Mouse (Mus musculus) CH12.LX (cell line): Measurements from ENCODE around the gene Olfr1360. TPM values are rescaled to one million over a fixed set of nuclear protein-coding genes. Genes with fewer than 3 reads are reported as not detected.

Source experiments
- DNase-seq: peaks from one replicate; pipeline ENCODE4 v3.0.0-alpha.2; 2013; ENCODE audit errors: extremely low read depth
- H3K27ac ChIP-seq: 2 replicates; pipeline ENCODE4 v1.5.1; 2012; ENCODE audit warnings: low read depth, mild to moderate bottlenecking, control low read depth, moderate library complexity; ENCODE audit not compliant: insufficient read depth
- H3K27me3 ChIP-seq: replicated peaks from 2 replicates; pipeline ENCODE3; 2012; ENCODE audit warnings: inconsistent platforms
- H3K36me3 ChIP-seq, 2 experiments: replicated peaks in 1 of 2; 2 replicates each; pipeline versions ENCODE3 to v1.6.1; 2012; ENCODE audit warnings: inconsistent platforms in 1 of 2, low read length in 1 of 2, mild to moderate bottlenecking in 1 of 2, mixed read lengths in 1 of 2, moderate library complexity in 1 of 2; ENCODE audit not compliant: control insufficient read depth in 1 of 2, insufficient read depth in 1 of 2
- H3K4me1 ChIP-seq, 2 experiments: 2 replicates each; pipeline ENCODE4 v1.6.1; 2012; ENCODE audit warnings: inconsistent platforms in 1 of 2, moderate library complexity in 1 of 2; ENCODE audit not compliant: insufficient read depth in 2 of 2, control insufficient read depth in 1 of 2
- H3K4me2 ChIP-seq: 2 replicates; pipeline ENCODE4 v1.6.1; 2012; ENCODE audit warnings: low read depth, mild to moderate bottlenecking, control low read depth; ENCODE audit not compliant: poor library complexity, insufficient read depth, severe bottlenecking
- H3K4me3 ChIP-seq, 3 experiments: fragments of 150-350 bp in 1 of 3; sonication (generic) in 1 of 3; replicated peaks in 1 of 3; 2 replicates each; pipeline versions ENCODE3 to v1.5.1; 2011 to 2012; ENCODE audit warnings: low read depth in 2 of 3, low read length in 2 of 3, mild to moderate bottlenecking in 2 of 3, moderate library complexity in 2 of 3, control low read depth in 1 of 3, improper control_type of control experiment in 1 of 3, inconsistent platforms in 1 of 3, mixed read lengths in 1 of 3; ENCODE audit not compliant: poor library complexity in 1 of 3
- H3K79me2 ChIP-seq: replicated peaks from 2 replicates; pipeline ENCODE4 v1.6.1; 2012; ENCODE audit warnings: mild to moderate bottlenecking, moderate library complexity; ENCODE audit not compliant: control insufficient read depth, poor library complexity, insufficient read depth, severe bottlenecking; ENCODE audit errors: extremely low read depth
- H3K9ac ChIP-seq: 2 replicates; pipeline ENCODE4 v1.6.1; 2012; ENCODE audit warnings: low read depth, mild to moderate bottlenecking, control low read depth, moderate library complexity; ENCODE audit not compliant: insufficient read depth
- H3K9me3 ChIP-seq: replicated peaks from 2 replicates; pipeline ENCODE3; 2012; ENCODE audit warnings: low read length, inconsistent platforms, mixed read lengths
- E2F4 ChIP-seq: IDR thresholded peaks from 2 replicates; pipeline ENCODE4 v1.6.1; 2011; ENCODE audit warnings: low read depth, low read length, improper control_type of control experiment; ENCODE audit not compliant: insufficient replicate concordance
- GABPA ChIP-seq: IDR thresholded peaks from 2 replicates; pipeline ENCODE4 v1.6.1; 2012; ENCODE audit warnings: low read depth, low read length, improper control_type of control experiment, inconsistent platforms; ENCODE audit not compliant: insufficient replicate concordance
- JUN ChIP-seq: IDR thresholded peaks from 2 replicates; pipeline ENCODE4 v1.6.1; 2011; ENCODE audit warnings: low read depth, mild to moderate bottlenecking, low read length, improper control_type of control experiment, moderate library complexity; ENCODE audit not compliant: insufficient read depth
- KAT2A ChIP-seq: IDR thresholded peaks from 2 replicates; pipeline ENCODE4 v1.6.1; 2012; ENCODE audit warnings: low read length, improper control_type of control experiment, inconsistent platforms; ENCODE audit not compliant: insufficient replicate concordance
- MAFK ChIP-seq: IDR thresholded peaks from 2 replicates; pipeline ENCODE4 v1.6.1; 2011; ENCODE audit warnings: low read length, improper control_type of control experiment; ENCODE audit not compliant: insufficient replicate concordance
- MYC ChIP-seq: IDR thresholded peaks from 2 replicates; pipeline ENCODE4 v1.6.1; 2011; ENCODE audit warnings: low read depth, mild to moderate bottlenecking, improper control_type of control experiment, low read length
- POLR2A ChIP-seq: IDR thresholded peaks from 2 replicates; pipeline ENCODE4 v1.6.1; 2011; ENCODE audit warnings: low read depth, mild to moderate bottlenecking, improper control_type of control experiment, low read length
- POLR2AphosphoS2 ChIP-seq: IDR thresholded peaks from 2 replicates; pipeline ENCODE4 v1.6.1; 2011; ENCODE audit warnings: low read depth, low read length, improper control_type of control experiment
- SIN3A ChIP-seq: IDR thresholded peaks from 2 replicates; pipeline ENCODE4 v1.6.1; 2012; ENCODE audit warnings: low read length, improper control_type of control experiment, inconsistent platforms
- USF2 ChIP-seq: conservative IDR thresholded peaks from 2 replicates; pipeline ENCODE4 v1.6.1; 2011; ENCODE audit warnings: low read depth, low read length, improper control_type of control experiment
- ZC3H11A ChIP-seq: IDR thresholded peaks from 2 replicates; pipeline ENCODE4 v1.6.1; 2012; ENCODE audit warnings: low read depth, mild to moderate bottlenecking, inconsistent platforms, low read length, improper control_type of control experiment
- ZMIZ1 ChIP-seq: IDR thresholded peaks from 2 replicates; pipeline ENCODE4 v1.6.1; 2012; ENCODE audit warnings: low read depth, mild to moderate bottlenecking, inconsistent platforms, low read length, improper control_type of control experiment
- dilution Hi-C: fragments of 300-500 bp; cut with MboI; formaldehyde crosslinking; loops from 2 replicates; pipeline ENCODE4 v1.14.3; 2020; ENCODE audit warnings: low sequenced_read_pairs; ENCODE audit not compliant: extremely low pct_unique_long_range_greater_than_20kb, extremely low pct_ligation_motif_present
- in situ Hi-C: fragments of 300-500 bp; cut with MboI; formaldehyde crosslinking; loops from 3 replicates; pipeline ENCODE4 v1.14.3; 2019; ENCODE audit warnings: low sequenced_read_pairs, low pct_ligation_motif_present, low pct_unique_long_range_greater_than_20kb, mixed read lengths
- polyA plus RNA-seq: library from polyadenylated mRNA; unstranded; fragments of >175 nt; gene quantifications from 2 replicates; pipeline ENCODE4 v1.2.1, GENCODE M21; 2012; ENCODE audit warnings: low read depth; ENCODE audit not compliant: insufficient read length
- total RNA-seq, 2 experiments: library from RNA; depleted of rRNA; stranded (reverse); fragments of 300-350 nt in 1 of 2; fragments of >200 nt in 1 of 2; gene quantifications; 2 replicates each; pipeline ENCODE4 v1.2.3; 2012 to 2014

Gene Olfr1360
- total and polyA plus RNA-seq, 3 experiments = not detected

DNA sequence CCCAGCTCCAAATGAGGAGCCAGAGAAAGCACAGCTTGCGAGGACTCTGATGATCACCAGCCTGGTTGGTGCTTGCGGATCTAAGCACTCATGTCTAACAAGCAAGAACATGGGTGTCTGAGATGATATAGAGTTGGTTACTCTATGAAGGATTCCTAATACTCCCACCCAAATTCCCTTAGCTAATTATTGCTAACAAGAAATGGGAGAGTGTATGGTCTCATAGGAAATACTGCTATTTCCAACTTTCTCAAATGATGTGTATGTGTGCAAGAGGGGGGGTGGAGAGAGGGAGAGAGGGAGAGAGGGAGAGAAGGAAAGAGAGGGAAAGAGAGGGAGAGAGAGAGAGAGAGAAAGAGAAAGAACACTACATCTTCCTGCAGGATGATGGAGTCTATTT lies 13.9 kb downstream of the Olfr1360 start, which contains the start of gene Olfr1361:
Olfr1361 (minus strand) TSS at position 101 of the 400 bp plus-strand sequence.
- Histone ChIP-seq H3K9me3 (no peaks in the 10 kb centered on the region), H3K27ac (no peak within 1 kb of the TSS), H3K27me3 (peaks cover 1% of the 10 kb centered on the region), H3K79me2 (no peaks in the 10 kb centered on the region), H3K4me1 (peaks cover 0 to 3% of the 10 kb centered on the region in 2 experiments; a peak in 1 of 4 replicates), H3K9ac (no peak within 1 kb of the TSS), H3K4me2 (no peak within 1 kb of the TSS), H3K4me3 (no peak within 1 kb of the TSS), H3K36me3 (no peaks in the 10 kb centered on the region)
- in situ Hi-C loops = no loop called here
- no peak for DNase-seq
- dilution Hi-C loops = no loop called here
- TF ChIP-seq ZC3H11A (no peak), ZMIZ1 (no peak), POLR2AphosphoS2 (no peak)

DNA sequence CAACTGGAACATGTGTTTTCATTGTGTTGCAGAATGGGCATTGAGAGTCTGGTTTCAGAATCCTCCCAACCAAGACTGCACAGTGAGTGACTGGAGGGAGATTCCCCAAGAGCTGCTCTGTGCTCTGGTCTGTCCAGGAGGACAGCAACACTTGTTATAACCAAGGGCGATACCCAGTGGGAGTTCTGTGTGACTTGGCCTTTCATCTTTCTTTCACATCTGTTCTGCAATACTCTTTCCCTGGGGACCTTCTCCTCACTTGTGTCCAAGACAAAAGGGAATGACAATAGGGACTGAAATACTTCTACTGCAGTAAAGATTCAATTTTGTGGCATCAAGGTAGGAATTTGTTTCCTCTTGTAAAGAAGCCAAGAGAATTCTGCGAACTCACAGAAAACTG lies 34.8 kb downstream of the Olfr1360 start, which contains the start of gene Olfr11:
Olfr11 (minus strand) TSS at position 101 of the 400 bp plus-strand sequence.
- in situ Hi-C loops = no loop called here
- TF ChIP-seq GABPA = no peak
- TF ChIP-seq E2F4 = no peak
- no peak for TF ChIP-seq JUN
- no peak for TF ChIP-seq MYC
- no peak for TF ChIP-seq POLR2A
- no peak for TF ChIP-seq KAT2A
- no peak for TF ChIP-seq SIN3A
- no peak for TF ChIP-seq USF2
- no peak for TF ChIP-seq MAFK
- TF ChIP-seq POLR2AphosphoS2 = no peak
- TF ChIP-seq, all 38 proteins: peak for 0

More for the DNA sequence above, 34.8 kb downstream of the Olfr1360 start, which contains the start of gene Olfr11:
- dilution Hi-C loops = no loop called here
- H3K9ac ChIP-seq = no peak within 1 kb of the TSS
- peak within 1 kb of the TSS; percentile 13 for H3K4me2 ChIP-seq
- H3K4me3 ChIP-seq = no peak within 1 kb of the TSS
- H3K4me1 ChIP-seq = peaks cover 3 to 16% of the 10 kb centered on the region in 2 experiments; a peak in 3 of 4 replicates
- H3K27me3 ChIP-seq = no peaks in the 10 kb centered on the region
- DNase-seq = peak; percentile 29
- H3K79me2 ChIP-seq = no peaks in the 10 kb centered on the region
- H3K36me3 ChIP-seq = no peaks in the 10 kb centered on the region
- H3K27ac ChIP-seq = no peak within 1 kb of the TSS
- H3K9me3 ChIP-seq = no peaks in the 10 kb centered on the region

Other genes starting within 250 kb of the Olfr1360 start
Only the 20 nearest of the 33 such genes appear.
- not detected in 2 replicates for gene Olfr1535, start 117.5 kb downstream of the Olfr1360 start, total RNA-seq (2012; rRNA removed)
- not detected in 2 replicates for gene Olfr1535, start 117.5 kb downstream of the Olfr1360 start, total RNA-seq (2014; rRNA removed)
- gene Olfr1535, start 117.5 kb downstream of the Olfr1360 start, polyA plus RNA-seq = not detected in 2 replicates
- gene Olfr1364, start 95.6 kb downstream of the Olfr1360 start, total RNA-seq (2012; rRNA removed) = not detected in 2 replicates
- gene Olfr1364, start 95.6 kb downstream of the Olfr1360 start, total RNA-seq (2014; rRNA removed) = not detected in 2 replicates
- not detected in 2 replicates for gene Olfr1364, start 95.6 kb downstream of the Olfr1360 start, polyA plus RNA-seq
- gene Olfr1362, start 63.4 kb downstream of the Olfr1360 start, total RNA-seq (2012; rRNA removed) = not detected in 2 replicates
- gene Olfr1362, start 63.4 kb downstream of the Olfr1360 start, total RNA-seq (2014; rRNA removed) = not detected in 2 replicates
- gene Olfr1362, start 63.4 kb downstream of the Olfr1360 start, polyA plus RNA-seq = not detected in 2 replicates
- gene Olfr11, start 34.9 kb downstream of the Olfr1360 start, total RNA-seq (2012; rRNA removed) = 1.0 and 1.4 TPM in 2 replicates
- gene Olfr11, start 34.9 kb downstream of the Olfr1360 start, total RNA-seq (2014; rRNA removed) = 0.34 and 0.70 TPM in 2 replicates
- gene Olfr11, start 34.9 kb downstream of the Olfr1360 start, polyA plus RNA-seq = 0.23 and 1.3 TPM in 2 replicates
- not detected in 2 replicates for gene Olfr1361, start 14.0 kb downstream of the Olfr1360 start, total RNA-seq (2012; rRNA removed)
- gene Olfr1361, start 14.0 kb downstream of the Olfr1360 start, total RNA-seq (2014; rRNA removed) = not detected in 2 replicates
- gene Olfr1361, start 14.0 kb downstream of the Olfr1360 start, polyA plus RNA-seq = not detected in 2 replicates
- not detected in 2 replicates for gene Olfr1359, start 20.7 kb upstream of the Olfr1360 start, total RNA-seq (2012; rRNA removed)
- not detected in 2 replicates for gene Olfr1359, start 20.7 kb upstream of the Olfr1360 start, total RNA-seq (2014; rRNA removed)
- gene Olfr1359, start 20.7 kb upstream of the Olfr1360 start, polyA plus RNA-seq = not detected in 2 replicates
- 897 and 953 TPM in 2 replicates for gene Hist1h2bl, start 38.7 kb upstream of the Olfr1360 start, total RNA-seq (2012; rRNA removed)
- gene Hist1h2bl, start 38.7 kb upstream of the Olfr1360 start, total RNA-seq (2014; rRNA removed) = 16.0 and 18.1 TPM in 2 replicates
- gene Hist1h2bl, start 38.7 kb upstream of the Olfr1360 start, polyA plus RNA-seq = 1.7 and 3.8 TPM in 2 replicates
- 839 and 880 TPM in 2 replicates for gene Hist1h2ai, start 39.0 kb upstream of the Olfr1360 start, total RNA-seq (2012; rRNA removed)
- 3.9 and 6.3 TPM in 2 replicates for gene Hist1h2ai, start 39.0 kb upstream of the Olfr1360 start, total RNA-seq (2014; rRNA removed)
- not detected in 2 replicates for gene Hist1h2ai, start 39.0 kb upstream of the Olfr1360 start, polyA plus RNA-seq
- 1,605 and 1,657 TPM in 2 replicates for gene Hist1h3h, start 40.3 kb upstream of the Olfr1360 start, total RNA-seq (2012; rRNA removed)
- 18.2 and 21.7 TPM in 2 replicates for gene Hist1h3h, start 40.3 kb upstream of the Olfr1360 start, total RNA-seq (2014; rRNA removed)
- gene Hist1h3h, start 40.3 kb upstream of the Olfr1360 start, polyA plus RNA-seq = 9.5 and 18.6 TPM in 2 replicates
- gene Hist1h2bm, start 44.6 kb upstream of the Olfr1360 start, total RNA-seq (2012; rRNA removed) = 1,752 and 1,804 TPM in 2 replicates
- gene Hist1h2bm, start 44.6 kb upstream of the Olfr1360 start, total RNA-seq (2014; rRNA removed) = 25.7 and 36.0 TPM in 2 replicates
- gene Hist1h2bm, start 44.6 kb upstream of the Olfr1360 start, polyA plus RNA-seq = 0.87 TPM in 1 of 2 replicates, not detected in the other
- 936 and 984 TPM in 2 replicates for gene Hist1h4j, start 57.7 kb upstream of the Olfr1360 start, total RNA-seq (2012; rRNA removed)
- gene Hist1h4j, start 57.7 kb upstream of the Olfr1360 start, total RNA-seq (2014; rRNA removed) = 18.5 and 27.8 TPM in 2 replicates
- gene Hist1h4j, start 57.7 kb upstream of the Olfr1360 start, polyA plus RNA-seq = 1.1 and 1.8 TPM in 2 replicates
- gene Hist1h4k, start 73.1 kb upstream of the Olfr1360 start, total RNA-seq (2012; rRNA removed) = 3,228 and 4,319 TPM in 2 replicates
- gene Hist1h4k, start 73.1 kb upstream of the Olfr1360 start, total RNA-seq (2014; rRNA removed) = 15.2 and 25.4 TPM in 2 replicates
- 5.6 and 13.2 TPM in 2 replicates for gene Hist1h4k, start 73.1 kb upstream of the Olfr1360 start, polyA plus RNA-seq
- 1,024 and 1,125 TPM in 2 replicates for gene Hist1h2ak, start 76.4 kb upstream of the Olfr1360 start, total RNA-seq (2012; rRNA removed)
- 7.3 and 16.6 TPM in 2 replicates for gene Hist1h2ak, start 76.4 kb upstream of the Olfr1360 start, total RNA-seq (2014; rRNA removed)
- gene Hist1h2ak, start 76.4 kb upstream of the Olfr1360 start, polyA plus RNA-seq = 1.8 and 6.2 TPM in 2 replicates
- gene Hist1h2bn, start 76.7 kb upstream of the Olfr1360 start, total RNA-seq (2012; rRNA removed) = 1,563 and 1,639 TPM in 2 replicates
- gene Hist1h2bn, start 76.7 kb upstream of the Olfr1360 start, total RNA-seq (2014; rRNA removed) = 16.5 and 24.0 TPM in 2 replicates
- gene Hist1h2bn, start 76.7 kb upstream of the Olfr1360 start, polyA plus RNA-seq = 2.6 and 3.1 TPM in 2 replicates
- gene Hist1h1b, start 103.2 kb upstream of the Olfr1360 start, total RNA-seq (2012; rRNA removed) = 1,032 and 1,397 TPM in 2 replicates
- 12.2 and 16.6 TPM in 2 replicates for gene Hist1h1b, start 103.2 kb upstream of the Olfr1360 start, total RNA-seq (2014; rRNA removed)
- 0.71 and 1.9 TPM in 2 replicates for gene Hist1h1b, start 103.2 kb upstream of the Olfr1360 start, polyA plus RNA-seq
- 797 and 828 TPM in 2 replicates for gene Hist1h3i, start 106.0 kb upstream of the Olfr1360 start, total RNA-seq (2012; rRNA removed)
- 7.7 and 21.2 TPM in 2 replicates for gene Hist1h3i, start 106.0 kb upstream of the Olfr1360 start, total RNA-seq (2014; rRNA removed)
- 2.0 and 14.3 TPM in 2 replicates for gene Hist1h3i, start 106.0 kb upstream of the Olfr1360 start, polyA plus RNA-seq
- 792 and 1,025 TPM in 2 replicates for gene Hist1h2an, start 109.8 kb upstream of the Olfr1360 start, total RNA-seq (2012; rRNA removed)
- gene Hist1h2an, start 109.8 kb upstream of the Olfr1360 start, total RNA-seq (2014; rRNA removed) = 3.0 and 4.7 TPM in 2 replicates
- gene Hist1h2an, start 109.8 kb upstream of the Olfr1360 start, polyA plus RNA-seq = 7.1 TPM in 1 of 2 replicates, not detected in the other
- gene Hist1h2bp, start 110.1 kb upstream of the Olfr1360 start, total RNA-seq (2012; rRNA removed) = 476 and 510 TPM in 2 replicates
- gene Hist1h2bp, start 110.1 kb upstream of the Olfr1360 start, total RNA-seq (2014; rRNA removed) = 2.7 and 3.6 TPM in 2 replicates
- 0.60 and 1.3 TPM in 2 replicates for gene Hist1h2bp, start 110.1 kb upstream of the Olfr1360 start, polyA plus RNA-seq
- gene Hist1h2bq, start 132.8 kb upstream of the Olfr1360 start, total RNA-seq (2012; rRNA removed) = 1,881 and 2,257 TPM in 2 replicates
- 17.1 and 32.4 TPM in 2 replicates for gene Hist1h2bq, start 132.8 kb upstream of the Olfr1360 start, total RNA-seq (2014; rRNA removed)
- gene Hist1h2bq, start 132.8 kb upstream of the Olfr1360 start, polyA plus RNA-seq = 4.1 and 4.3 TPM in 2 replicates
- gene Hist1h2ao, start 133.1 kb upstream of the Olfr1360 start, total RNA-seq (2012; rRNA removed) = not detected in 2 replicates
- not detected in 2 replicates for gene Hist1h2ao, start 133.1 kb upstream of the Olfr1360 start, total RNA-seq (2014; rRNA removed)
- 354 and 693 TPM in 2 replicates for gene Hist1h2ao, start 133.1 kb upstream of the Olfr1360 start, polyA plus RNA-seq